Mouse (Mus musculus) regulatory T cell (primary cell): Measurements from ENCODE around the gene Spats2l.

Source experiments
- in situ Hi-C: fragments of 300-600 bp; cut with MboI, MseI; formaldehyde crosslinking; loops from one replicate; pipeline ENCODE4 v1.15.1; 2025; ENCODE audit warnings: high pct_unique_total_duplicates

The Spats2l gene

GRCm38 (mm10) chr1:57774001-57774667 is at the start of gene Spats2l:
TSS of gene Spats2l (plus strand) at chr1:57774162.
- in situ Hi-C loops = no loop called here

DNA sequence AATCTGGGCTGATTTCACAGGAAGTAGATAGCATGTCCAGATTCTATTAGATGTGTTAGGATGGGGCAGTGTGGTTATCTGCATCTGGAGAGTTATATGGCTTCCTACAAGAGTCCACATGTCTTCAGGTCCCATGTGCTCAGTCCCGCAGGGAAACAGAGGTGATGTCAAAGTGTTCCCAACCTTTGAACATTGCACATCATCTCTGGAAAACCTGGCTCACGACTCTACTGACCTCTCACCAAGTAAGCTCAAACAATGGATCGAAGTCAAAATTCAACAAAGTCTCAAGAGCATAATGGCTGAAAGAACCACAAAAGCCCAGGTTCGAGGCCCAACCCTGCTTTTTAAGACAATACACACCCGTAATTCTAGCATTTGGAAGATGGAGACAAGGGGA is 48.7 kb upstream of the Spats2l start:
- in situ Hi-C loops = no loop called here

DNA sequence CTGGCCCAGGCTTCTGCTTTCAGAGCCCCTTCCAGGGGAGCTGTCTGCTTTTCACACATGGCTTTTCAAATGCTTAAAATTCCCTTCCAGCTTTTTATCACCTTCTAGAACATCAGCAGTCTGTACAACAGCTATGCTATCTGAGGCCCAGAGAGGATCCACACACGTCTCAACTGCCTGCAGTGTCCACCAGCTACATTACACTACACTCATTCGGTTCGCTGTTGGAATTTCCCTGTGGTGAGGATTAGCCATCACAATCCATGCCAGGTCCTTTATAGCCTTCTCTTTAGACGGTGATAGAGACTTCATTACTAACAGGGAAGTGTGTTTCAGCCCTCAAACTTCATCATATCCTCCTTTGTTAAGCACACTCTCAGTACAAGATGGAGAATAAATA is 38.1 kb upstream of the Spats2l start:
- in situ Hi-C loops = no loop called here

GRCm38 (mm10) chr1:57741740-57742139 is 32.2 kb upstream of the Spats2l start:
- in situ Hi-C loops = no loop called here

GRCm38 (mm10) chr1:57742266-57742665 is 31.7 kb upstream of the Spats2l start:
- in situ Hi-C loops = no loop called here

GRCm38 (mm10) chr1:57751781-57752180 is 22.2 kb upstream of the Spats2l start:
- in situ Hi-C loops = no loop called here

DNA sequence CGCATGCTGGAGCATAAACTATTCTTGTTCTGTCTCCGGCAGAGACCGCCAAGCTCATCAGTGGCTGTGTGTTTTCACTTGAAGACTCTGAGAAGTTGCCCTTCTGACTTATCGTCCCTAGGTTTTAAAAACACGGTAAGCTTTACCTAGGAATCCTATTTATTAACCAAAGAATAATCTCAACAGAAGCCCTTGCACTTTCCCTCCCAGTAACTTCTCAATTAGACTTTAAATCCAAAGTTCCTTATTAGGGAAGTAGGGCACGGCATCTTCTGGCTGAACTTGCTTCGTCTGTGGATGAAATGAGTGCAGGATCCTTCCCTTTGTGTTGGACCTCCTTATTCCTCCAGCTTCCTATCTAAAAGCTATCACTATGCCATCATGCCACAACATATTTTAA is 7.6 kb upstream of the Spats2l start:
- in situ Hi-C loops = no loop called here

DNA sequence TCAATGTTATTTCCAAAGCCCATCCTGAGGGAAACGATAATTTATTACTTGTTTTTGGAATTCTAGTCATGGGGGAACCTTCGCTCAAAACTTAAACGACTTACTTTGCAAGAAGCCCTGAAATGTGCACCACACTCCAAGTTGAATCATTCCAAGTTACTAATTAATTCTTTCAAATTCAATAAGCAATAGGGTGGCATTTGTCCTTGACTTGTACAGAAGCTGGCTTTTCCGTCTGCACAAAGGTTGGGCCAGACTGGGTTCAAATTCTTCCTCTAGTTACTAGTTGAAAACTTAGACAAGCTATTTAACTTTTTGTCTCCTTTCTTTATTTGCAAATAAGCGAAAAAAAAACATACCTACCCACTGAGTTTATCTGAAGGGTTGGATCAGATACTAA is 636 bp upstream of the Spats2l start:
- in situ Hi-C loops = no loop called here

- in situ Hi-C loops = no loop called here
Observed at GRCm38 (mm10) chr1:57774668-57775495, 920 bp downstream of the Spats2l start.

- in situ Hi-C loops = no loop called here
Observed at GRCm38 (mm10) chr1:57775496-57775790, 1.5 kb downstream of the Spats2l start.

GRCm38 (mm10) chr1:57776671-57777281 is 2.8 kb downstream of the Spats2l start:
- in situ Hi-C loops = no loop called here

- in situ Hi-C loops = no loop called here
Observed at GRCm38 (mm10) chr1:57784300-57784699, 10.3 kb downstream of the Spats2l start.

GRCm38 (mm10) chr1:57789831-57790230 is 15.9 kb downstream of the Spats2l start:
- in situ Hi-C loops = loop anchor here (10.0 kb wide), 1 partner anchor 315 kb away; no protein-coding TSS in a partner anchor

DNA sequence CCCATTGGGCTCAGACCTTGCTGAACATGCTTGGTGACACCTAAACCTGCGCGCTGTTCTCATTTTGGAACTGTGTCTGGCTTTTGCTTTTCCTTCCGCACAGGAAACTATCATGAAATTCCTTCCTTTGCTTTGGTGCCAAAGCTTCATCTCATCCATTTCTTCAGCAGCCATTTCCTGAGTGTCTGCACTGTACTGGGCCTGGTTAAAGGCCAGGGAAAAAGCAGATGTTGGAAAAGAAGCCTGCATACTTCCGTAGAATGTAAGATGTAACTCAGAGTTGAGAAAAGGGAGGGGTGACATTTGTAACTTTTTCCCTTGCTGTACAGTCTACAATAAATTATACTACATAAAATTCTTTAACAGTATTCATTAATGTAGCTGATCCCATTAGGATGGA is 18.2 kb downstream of the Spats2l start:
- in situ Hi-C loops = loop anchor here (10.0 kb wide), 1 partner anchor 313 kb away; no protein-coding TSS in a partner anchor

DNA sequence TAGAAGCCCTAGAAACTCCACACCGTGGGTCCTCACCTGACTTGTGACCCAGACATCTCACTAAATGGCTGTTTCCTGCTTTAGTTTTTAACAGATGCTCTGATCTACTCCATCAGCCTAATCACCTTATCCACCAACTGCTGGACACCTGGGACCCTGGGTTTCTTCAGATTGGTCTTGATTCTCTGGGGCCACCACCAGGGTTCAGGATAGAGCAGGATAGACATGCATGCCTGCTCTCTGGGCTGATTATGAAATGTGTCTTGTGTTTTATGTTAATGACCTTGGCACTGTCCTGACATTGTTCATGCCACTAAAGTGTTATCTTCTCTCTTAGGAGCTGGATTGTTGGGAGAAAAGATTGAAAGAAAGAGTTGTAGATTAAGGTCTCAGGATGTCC is 21.9 kb downstream of the Spats2l start:
- in situ Hi-C loops = loop anchor here (10.0 kb wide), 1 partner anchor 309 kb away; no protein-coding TSS in a partner anchor

DNA sequence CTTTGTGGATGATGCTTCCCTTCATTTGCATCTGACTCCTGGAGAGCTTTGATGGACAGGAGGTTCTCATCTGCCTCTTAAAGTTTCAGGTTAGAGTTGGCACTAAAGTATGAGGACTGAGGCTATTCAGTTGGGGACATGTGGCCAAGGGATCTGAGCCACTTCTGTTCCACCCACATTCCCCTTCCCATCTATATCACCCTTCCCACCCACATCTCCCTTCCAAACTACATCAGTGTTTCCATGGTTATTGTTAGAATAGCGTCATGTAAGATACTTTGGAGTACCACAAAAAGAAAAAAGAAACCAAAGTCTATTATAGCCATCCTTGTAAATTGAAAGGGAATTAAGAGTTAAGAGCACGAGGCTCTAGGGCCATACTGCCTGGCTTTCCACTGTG is 25.4 kb downstream of the Spats2l start:
- in situ Hi-C loops = loop anchor here (10.0 kb wide), 1 partner anchor 305 kb away; no protein-coding TSS in a partner anchor

GRCm38 (mm10) chr1:57800846-57801245 is 26.9 kb downstream of the Spats2l start:
- in situ Hi-C loops = no loop called here

GRCm38 (mm10) chr1:57806126-57806525 is 32.2 kb downstream of the Spats2l start:
- in situ Hi-C loops = no loop called here

- in situ Hi-C loops = no loop called here
Observed at GRCm38 (mm10) chr1:57807882-57808281, 33.9 kb downstream of the Spats2l start.

- in situ Hi-C loops = no loop called here
Observed at GRCm38 (mm10) chr1:57810221-57810620, 36.3 kb downstream of the Spats2l start.

- in situ Hi-C loops = no loop called here
Observed at GRCm38 (mm10) chr1:57817103-57817502, 43.1 kb downstream of the Spats2l start.

DNA sequence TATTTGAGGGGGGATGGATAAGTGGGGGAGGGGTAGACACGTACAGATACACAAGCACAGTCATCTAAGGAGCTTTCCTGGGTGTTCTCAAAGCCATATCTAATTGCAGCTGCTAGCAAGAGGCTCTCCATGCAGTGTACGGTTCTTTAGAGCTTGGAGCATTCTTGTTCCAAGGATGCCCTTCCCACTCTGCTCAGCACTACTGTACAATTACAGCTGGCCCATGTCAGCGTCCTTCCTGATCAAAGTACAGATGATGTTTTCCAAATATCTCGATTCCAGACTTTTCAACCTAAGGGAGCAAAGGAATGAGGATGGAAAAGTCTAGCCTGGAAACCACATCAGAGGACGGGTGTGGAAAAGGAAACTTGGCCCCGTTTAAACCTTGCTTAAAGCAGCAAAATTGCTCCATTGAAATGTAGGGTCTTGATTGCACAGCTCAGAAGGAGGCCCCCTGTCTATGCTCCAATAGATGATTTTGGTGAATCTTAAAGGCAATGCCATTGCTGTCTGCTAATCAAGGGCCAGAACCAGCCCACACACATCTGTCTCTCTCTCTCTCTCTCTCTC is 46.6 kb downstream of the Spats2l start:
- in situ Hi-C loops = no loop called here
